Mouse (Mus musculus) lung, adult 2 months (tissue): ENCODE data around the gene Qser1.

ENCODE experiments used
- CTCF ChIP-seq: fragments of 200-500 bp; IDR thresholded peaks from 2 replicates; pipeline ENCODE4 v1.5.1; 2011; ENCODE audit warnings: mild to moderate bottlenecking, low read length, control low read depth; ENCODE audit not compliant: insufficient read depth
- POLR2A ChIP-seq: fragments of 200-500 bp; IDR thresholded peaks from 2 replicates; pipeline ENCODE4 v1.6.1; 2011; ENCODE audit warnings: low read depth, mild to moderate bottlenecking, control low read depth, low read length, borderline replicate concordance; ENCODE audit errors: extremely low read depth

DNA sequence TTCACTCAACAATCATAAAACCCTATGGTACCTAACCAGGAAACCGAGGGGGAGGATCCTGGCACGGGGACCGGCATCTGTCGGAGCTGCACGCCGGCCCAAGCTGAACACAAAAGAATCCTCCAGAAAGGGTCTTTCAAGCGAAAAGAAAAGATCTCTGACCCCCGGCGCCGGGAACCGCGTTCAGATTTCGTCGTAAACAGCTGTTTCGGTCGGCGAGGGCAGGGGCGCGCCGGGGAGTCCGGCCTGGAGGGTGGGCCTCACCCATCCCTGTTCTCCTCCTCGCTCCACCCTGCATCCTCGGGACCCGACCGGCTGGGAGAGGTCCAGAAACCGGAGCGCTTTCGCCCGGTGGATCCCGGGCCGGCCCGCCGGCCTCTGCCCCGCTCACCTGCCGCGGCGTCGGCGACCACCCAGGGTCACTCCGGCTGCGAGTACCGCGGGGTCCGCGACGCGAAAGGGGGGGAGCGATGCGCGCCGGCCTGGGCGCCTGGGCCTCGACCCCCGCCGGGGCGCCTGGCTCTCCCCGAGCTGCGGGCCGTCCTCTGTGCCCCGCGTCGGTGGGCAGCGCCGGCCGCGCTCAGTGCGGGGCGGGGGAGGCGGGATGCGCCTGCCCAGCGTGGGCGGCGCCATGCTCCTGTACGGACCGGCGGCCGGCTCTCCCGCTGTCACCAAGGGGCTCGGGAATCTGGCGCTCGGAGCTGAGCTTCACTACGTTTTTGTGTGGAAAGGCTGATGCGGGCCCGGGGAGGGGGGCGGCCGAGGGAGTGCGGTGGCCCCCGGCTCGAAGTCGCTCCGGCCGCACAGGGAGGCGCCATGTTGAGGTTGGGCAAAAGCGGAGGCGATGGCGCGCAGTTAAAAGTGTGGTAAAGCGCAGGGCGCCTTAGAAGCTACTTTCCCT, 104.7 kb downstream of the Qser1 start, which contains the start of gene Tcp11l1:
- TF ChIP-seq CTCF (no peak), POLR2A (no peak)
